Comparison of ENCODE assay signal across 8 mouse cellular contexts in the genomic region with DNA sequence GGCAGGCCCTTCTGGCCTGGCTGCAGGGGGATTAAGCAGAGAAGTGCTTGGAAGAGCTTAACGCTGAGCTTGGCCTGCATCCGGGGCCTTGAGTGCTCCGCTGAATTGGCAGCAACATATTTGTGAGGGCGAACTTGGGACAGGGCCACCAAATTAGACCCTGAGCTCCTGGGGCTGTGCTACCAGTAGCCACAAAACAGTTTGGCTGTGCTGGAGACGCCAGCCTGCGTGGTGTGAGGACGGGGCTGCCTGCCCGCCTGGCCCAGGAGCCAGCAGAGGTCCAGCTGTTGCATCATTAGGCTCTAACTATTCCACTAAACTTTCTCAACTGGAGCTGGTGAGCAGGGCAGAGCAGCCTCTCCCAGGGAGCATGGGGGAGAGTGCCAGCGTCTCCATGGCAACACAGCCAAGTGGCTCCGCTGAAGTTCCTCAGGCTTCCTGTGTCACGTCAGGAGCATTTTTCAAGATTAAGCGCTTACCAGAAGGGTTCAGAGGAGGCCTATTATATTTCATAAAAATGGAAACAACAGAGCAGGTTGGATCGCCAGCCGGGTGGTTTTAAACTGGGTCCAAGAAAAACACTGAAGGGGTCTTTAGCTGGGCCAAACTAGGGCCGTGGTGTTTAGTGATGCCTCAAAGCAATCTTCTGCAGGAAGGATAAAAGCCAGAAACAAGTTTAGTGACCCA.
DNase-seq lines count a peak whose midpoint lies in the region; ATAC-seq lines count a peak whose summit lies in the region.

No protein-coding gene starts in this region.

- peaks cover 24% of the 10 kb centered on the region for H3K36me3 ChIP-seq in hindbrain, embryonic 14.5 days (replicated peaks; ENCODE audit: control insufficient read depth, insufficient read depth)

- no peaks in the 10 kb centered on the region for H3K27me3 ChIP-seq in hindbrain, embryonic 14.5 days (ENCODE audit: control insufficient read depth, insufficient read depth, low read length)

- no peak overlapping the region for H3K4me3 ChIP-seq in hindbrain, embryonic 14.5 days (replicated peaks; ENCODE audit: low read length)

- WGBS in hindbrain, embryonic 14.5 days: 21% methylated on average over 15 of the region's 15 CpGs

- H3K4me2 ChIP-seq in hindbrain, embryonic 14.5 days (replicated peaks): no peak overlapping the region

- peak overlapping the region; percentile 80 for H3K27ac ChIP-seq in hindbrain, embryonic 14.5 days

- ATAC-seq in hindbrain, embryonic 14.5 days (ENCODE audit: low FRiP score): peak; percentile 76
- no peak for ATAC-seq in megakaryocyte, adult 5-6 weeks (ENCODE audit: poor library complexity, severe bottlenecking)

- peaks cover 41% of the 10 kb centered on the region for H3K4me1 ChIP-seq in hindbrain, embryonic 14.5 days (replicated peaks; ENCODE audit: control insufficient read depth, insufficient read depth, low read length)

- peak overlapping the region; percentile 39; the same call in 1 of the 2 replicates for H3K9ac ChIP-seq in hindbrain, embryonic 14.5 days

- peak; percentile 89 for DNase-seq in adrenal gland, postnatal 10 days
- peak; percentile 84 for DNase-seq in embryo, embryonic 10.5 days (ENCODE audit: low spot score)
- DNase-seq in gastrocnemius, adult 8-10 months (ENCODE audit: low spot score in 2 of 2): peak; percentile 74 to 78
- DNase-seq in hindbrain, embryonic 14.5 days (ENCODE audit: low spot score): peak; percentile 80
- DNase-seq in left cerebral cortex, adult 11 months (ENCODE audit: low spot score): peak; percentile 69
- peak; percentile 95 for DNase-seq in lung, postnatal 36 days
- DNase-seq in right cerebral cortex, adult 2 months (ENCODE audit: low spot score in 2 of 2): peak; percentile 75 to 83

- no peaks in the 10 kb centered on the region for H3K9me3 ChIP-seq in hindbrain, embryonic 14.5 days (ENCODE audit: control insufficient read depth, low read length)
